Mouse (Mus musculus) ES-E14 (cell line): Measurements from ENCODE around the gene Shb. TPM values are rescaled to one million over a fixed set of nuclear protein-coding genes. Genes with fewer than 3 reads are reported as not detected.

Source experiments
- DNase-seq: peaks from one replicate; pipeline ENCODE4 v3.0.0-alpha.2; 2013; ENCODE audit warnings: low read depth, low spot score
- H3K27ac ChIP-seq: 2 replicates; pipeline ENCODE4 v1.5.1; 2012; ENCODE audit warnings: low read depth, mild to moderate bottlenecking, low read length, moderate library complexity, mixed read lengths; ENCODE audit not compliant: poor library complexity, insufficient read depth, severe bottlenecking
- H3K36me3 ChIP-seq: 2 replicates; pipeline ENCODE4 v1.6.1; 2012; ENCODE audit warnings: mild to moderate bottlenecking, low read length, moderate library complexity, mixed read lengths; ENCODE audit not compliant: control insufficient read depth, poor library complexity, insufficient read depth, severe bottlenecking
- H3K4me1 ChIP-seq, 2 experiments: fragments of 150-350 bp in 1 of 2; sonication (generic) in 1 of 2; 2 replicates each; pipeline ENCODE4 v1.6.1; 2012; ENCODE audit warnings: low read length in 2 of 2, mild to moderate bottlenecking in 1 of 2, mixed read lengths in 1 of 2; ENCODE audit not compliant: control insufficient read depth in 2 of 2, insufficient read depth in 2 of 2, poor library complexity in 1 of 2
- H3K4me3 ChIP-seq, 2 experiments: fragments of 150-350 bp in 1 of 2; sonication (generic) in 1 of 2; 2 replicates each; pipeline ENCODE4 v1.5.1; 2012; ENCODE audit warnings: low read length in 2 of 2, low read depth in 1 of 2, mild to moderate bottlenecking in 1 of 2, mixed read lengths in 1 of 2; ENCODE audit not compliant: insufficient read depth in 1 of 2, poor library complexity in 1 of 2, severe bottlenecking in 1 of 2
- H3K9ac ChIP-seq: 2 replicates; pipeline ENCODE4 v1.6.1; 2012; ENCODE audit warnings: low read depth, mild to moderate bottlenecking, low read length, mixed read lengths; ENCODE audit not compliant: poor library complexity, insufficient read depth, severe bottlenecking
- H3K9me3 ChIP-seq: fragments of 150-350 bp; sonication (generic); 2 replicates; pipeline ENCODE4 v1.6.1; 2012; ENCODE audit warnings: low read depth, mild to moderate bottlenecking, low read length; ENCODE audit not compliant: control insufficient read depth, insufficient read depth
- CHD2 ChIP-seq: IDR thresholded peaks from 2 replicates; pipeline ENCODE4 v1.6.1; 2014; ENCODE audit warnings: mild to moderate bottlenecking, low read depth, low read length, inconsistent platforms
- HCFC1 ChIP-seq: IDR thresholded peaks from 2 replicates; pipeline ENCODE4 v1.6.1; 2012; ENCODE audit warnings: low read length, inconsistent platforms, borderline replicate concordance; ENCODE audit not compliant: insufficient read depth
- MAFK ChIP-seq: IDR thresholded peaks from 2 replicates; pipeline ENCODE4 v1.6.1; 2014; ENCODE audit warnings: mild to moderate bottlenecking, low read depth, low read length, inconsistent platforms; ENCODE audit not compliant: insufficient read depth
- ZC3H11A ChIP-seq: IDR thresholded peaks from 2 replicates; pipeline ENCODE4 v1.6.1; 2012; ENCODE audit warnings: low read depth, mild to moderate bottlenecking, inconsistent platforms, low read length, borderline replicate concordance
- ZNF384 ChIP-seq: IDR thresholded peaks from 2 replicates; pipeline ENCODE4 v1.6.1; 2012; ENCODE audit warnings: low read depth, low read length, inconsistent platforms
- in situ Hi-C, 2 experiments: fragments of 600-800 bp; cut with MboI; formaldehyde crosslinking; loops; one replicate each; pipeline ENCODE4 v1.15.1; 2025; ENCODE audit warnings: low sequenced_read_pairs in 2 of 2, inconsistent platforms in 1 of 2; ENCODE audit not compliant: unreplicated experiment in 2 of 2
- total RNA-seq: library from RNA; depleted of rRNA; stranded (reverse); fragments of 300-350 nt; gene quantifications from 2 replicates; pipeline ENCODE4 v1.2.3, GENCODE M21; 2012

Gene Shb
- total RNA-seq, 1 experiment = 15.9 TPM

DNA sequence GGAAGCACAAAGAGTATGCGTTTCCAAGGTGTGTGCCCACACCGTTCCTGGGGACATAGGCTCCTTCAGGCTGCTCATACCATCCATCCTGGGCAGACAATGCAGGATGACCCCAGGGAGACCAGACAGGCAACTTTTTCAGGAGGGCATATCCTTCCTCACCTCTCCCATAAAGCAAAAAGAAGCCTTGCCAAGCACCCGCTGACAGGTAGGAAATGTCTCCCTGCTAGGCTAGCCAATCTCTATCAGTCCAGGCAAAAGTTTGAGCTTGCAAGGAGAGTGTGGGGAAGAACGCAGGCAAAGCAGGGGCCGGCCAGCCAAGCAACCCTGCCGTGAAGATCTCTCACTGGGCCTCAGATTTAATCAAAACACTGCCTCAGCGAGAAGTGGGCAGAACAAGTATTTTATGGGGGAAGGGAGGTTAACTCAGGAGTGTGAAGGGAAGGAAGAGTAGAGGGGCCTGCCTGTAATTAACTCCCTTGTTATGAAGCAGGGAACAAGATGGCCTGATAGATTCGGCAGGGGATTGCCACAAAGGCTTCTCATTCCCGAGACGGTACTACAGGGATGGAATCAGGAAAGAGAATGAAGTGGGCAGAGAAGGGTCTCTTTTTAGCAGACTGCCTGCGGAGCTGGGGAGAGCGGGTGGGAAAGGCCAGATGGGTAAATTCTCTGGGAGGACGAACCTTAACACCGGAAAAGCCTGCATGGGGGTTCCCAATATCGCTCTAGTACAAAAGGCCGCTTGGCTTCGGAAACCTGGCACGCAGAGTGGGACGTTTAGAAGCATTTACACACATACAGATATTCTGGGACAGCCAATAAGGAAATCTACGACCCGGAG, 3.7 kb downstream of the Shb start:
- H3K9me3 ChIP-seq = no peaks in the 10 kb centered on the region
- in situ Hi-C loops = no loop called here

DNA sequence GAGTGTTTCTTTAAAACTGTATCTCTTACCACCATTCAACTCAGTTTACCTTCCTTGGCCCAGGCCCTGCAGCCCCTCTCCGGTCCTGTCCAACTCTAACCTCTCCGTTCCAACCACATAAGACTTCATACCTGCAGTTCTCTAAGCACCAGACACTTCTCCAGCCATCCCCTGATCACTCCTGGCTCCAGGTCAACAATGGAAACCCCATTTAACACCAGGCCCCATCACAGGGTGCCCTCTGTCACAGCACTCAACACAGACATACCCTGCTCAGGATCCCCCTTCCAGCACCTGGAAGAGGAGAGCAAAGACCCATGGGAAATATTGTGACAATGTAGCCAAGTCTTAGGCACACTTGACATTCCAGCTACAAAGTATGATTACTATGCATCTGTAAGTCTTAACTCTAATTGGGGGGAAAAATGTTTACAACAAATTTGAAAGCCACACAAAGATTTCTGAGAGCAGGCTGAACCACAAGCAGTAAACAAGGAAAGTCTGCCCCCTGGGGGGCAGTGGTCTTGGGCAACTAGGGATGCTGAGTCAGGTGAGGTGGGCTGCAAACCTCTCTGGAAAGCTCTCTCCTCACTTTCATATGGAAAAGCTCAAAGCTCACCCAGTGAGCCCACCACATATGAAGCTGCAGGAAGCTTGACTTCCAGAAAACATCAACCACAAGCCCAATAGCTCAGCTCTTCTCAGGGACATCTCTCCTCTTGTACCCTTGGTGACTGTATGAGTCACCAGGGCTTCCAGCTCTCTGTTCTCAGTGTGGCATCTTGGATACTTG, 4.5 kb downstream of the Shb start:
- Histone ChIP-seq H3K9ac (no peak overlapping the region), H3K9me3 (no peaks in the 10 kb centered on the region), H3K4me3 (peak overlapping the region; percentile 73 to 76; a peak in 2 of 4 replicates), H3K4me1 (peaks cover 4 to 20% of the 10 kb centered on the region in 2 experiments), H3K36me3 (peaks cover 2% of the 10 kb centered on the region; the same call in 1 of the 2 replicates), H3K27ac (no peak overlapping the region)
- no peak for DNase-seq
- in situ Hi-C loops = no loop called here
- TF ChIP-seq CHD2 (no peak), ZNF384 (no peak), MAFK (peak; percentile 53; the same call in 1 of the 2 replicates)

More for the DNA sequence above, 3.7 kb downstream of the Shb start:
- H3K9ac ChIP-seq = peak overlapping the region; percentile 63
- peak overlapping the region; percentile 73 to 76 for H3K4me3 ChIP-seq
- DNase-seq = no peak
- peaks cover 4 to 20% of the 10 kb centered on the region in 2 experiments for H3K4me1 ChIP-seq
- no peaks in the 10 kb centered on the region; the same call in 1 of the 2 replicates for H3K36me3 ChIP-seq
- H3K27ac ChIP-seq = no peak overlapping the region
- no peak for TF ChIP-seq CHD2
- TF ChIP-seq ZNF384 = no peak
- no peak for TF ChIP-seq HCFC1
- TF ChIP-seq MAFK = no peak
- TF ChIP-seq ZC3H11A = no peak

DNA sequence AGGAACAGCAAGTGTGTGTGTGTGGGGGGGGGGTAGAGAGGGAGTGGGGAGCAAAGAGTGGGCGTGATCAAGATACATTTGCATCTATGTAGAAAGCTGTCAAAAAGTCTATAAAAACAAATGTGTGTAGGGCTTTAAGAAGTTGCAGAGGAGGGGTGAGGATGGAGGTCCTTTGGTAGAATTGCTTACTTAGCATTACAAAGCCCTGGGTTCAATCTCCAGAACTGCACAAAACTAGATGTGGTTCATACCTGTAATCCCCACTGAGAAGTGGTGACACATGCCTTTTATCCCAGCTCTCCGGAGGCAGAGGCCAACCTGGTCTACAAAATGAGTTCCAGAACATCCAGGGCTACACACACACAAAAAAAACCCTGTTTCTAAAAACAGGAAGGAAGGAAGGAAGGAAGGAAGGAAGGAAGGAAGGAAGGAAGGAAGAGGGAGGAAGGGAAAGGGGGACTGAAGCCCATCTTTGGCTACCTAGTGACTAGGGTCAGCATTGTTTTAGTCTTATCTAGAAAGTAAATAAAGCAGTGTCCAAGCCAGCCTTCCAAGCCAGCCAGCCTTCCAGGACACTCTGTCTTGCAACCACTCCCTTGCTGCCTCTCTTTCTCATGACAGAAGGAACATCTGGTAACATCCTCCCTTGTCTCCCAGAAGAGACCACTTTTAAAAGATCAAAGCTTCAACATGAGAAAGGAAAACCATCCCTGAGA, 5.3 kb downstream of the Shb start:
- peaks cover 2% of the 10 kb centered on the region; the same call in 1 of the 2 replicates for H3K36me3 ChIP-seq
- in situ Hi-C loops = no loop called here
- no peaks in the 10 kb centered on the region for H3K9me3 ChIP-seq
- H3K9ac ChIP-seq = no peak overlapping the region
- no peak for DNase-seq
- H3K4me1 ChIP-seq = peaks cover 9 to 24% of the 10 kb centered on the region in 2 experiments
- no peak overlapping the region for H3K27ac ChIP-seq
- no peak for TF ChIP-seq ZNF384
- TF ChIP-seq MAFK = 0 out of 2 replicates have a peak, but pooled peaks have one; percentile 30
- no peak for TF ChIP-seq HCFC1
- no peak for TF ChIP-seq ZC3H11A
- TF ChIP-seq CHD2 = no peak
- H3K4me3 ChIP-seq = no peak overlapping the region

DNA sequence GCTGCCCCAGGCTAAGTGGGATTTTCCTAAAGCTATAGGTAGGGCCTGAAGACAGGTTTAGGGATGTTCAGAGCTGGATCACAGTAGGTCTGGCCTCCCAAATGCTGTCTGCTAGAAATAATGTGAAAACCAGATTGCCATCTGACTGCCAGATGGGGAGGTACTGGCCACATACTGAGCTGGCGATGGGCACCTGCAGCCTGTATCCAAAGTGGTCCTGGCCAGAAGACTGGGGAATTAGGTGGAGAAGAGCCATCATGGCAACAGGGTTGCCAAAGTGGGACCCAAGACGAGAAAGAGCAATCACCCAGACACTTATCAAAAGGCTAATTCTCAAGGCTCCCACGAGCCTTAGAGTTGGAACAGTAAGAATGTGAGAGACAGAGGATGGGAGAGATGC, 6.1 kb downstream of the Shb start:
- TF ChIP-seq HCFC1 (no peak), CHD2 (no peak), MAFK (no peak), ZNF384 (no peak), ZC3H11A (no peak)
- Histone ChIP-seq H3K4me3 (no peak overlapping the region), H3K36me3 (peaks cover 2% of the 10 kb centered on the region; the same call in 1 of the 2 replicates), H3K9ac (no peak overlapping the region), H3K9me3 (no peaks in the 10 kb centered on the region), H3K27ac (no peak overlapping the region), H3K4me1 (peaks cover 11 to 29% of the 10 kb centered on the region in 2 experiments)
- in situ Hi-C loops = no loop called here
- no peak for DNase-seq
